9 mouse cellular contexts compared by ENCODE assay signal in genomic region chr11:105312311-105312942, GRCm38 (mm10). TPM values are rescaled to one million over a fixed set of nuclear protein-coding genes. Genes with fewer than 3 reads are reported as not detected.
DNase-seq lines count a peak whose midpoint lies in the region; ATAC-seq lines count a peak whose summit lies in the region.
"Had no signal": no experiment of that assay in that cellular context is flagged by ENCODE, and none has a peak within 500 bp of the region (broad histone marks: within the 10 kb centered on the region; RNA-seq: fewer than 3 reads in every experiment).

No protein-coding gene starts in this region.

- DNase-seq in cerebellum, postnatal 10 days = peak; percentile 64 to 78
- DNase-seq in cerebellum, adult 11 months = no peak
- DNase-seq in kidney, adult 9 months = no peak
- peak; percentile 58 for DNase-seq in adipocyte (ENCODE audit: low spot score)
- DNase-seq in limb, embryonic 10.5 days (ENCODE audit: low spot score) = no peak
- DNase-seq in ovary, postnatal 14 days (ENCODE audit: low spot score) = no peak
- DNase-seq in liver, embryonic 11.5 days (ENCODE audit: low spot score) = no peak

- H3K36me3 ChIP-seq in kidney, embryonic 14.5 days (ENCODE audit: control insufficient read depth, insufficient read depth, low read length) = no peaks in the 10 kb centered on the region
- peaks cover 47% of the 10 kb centered on the region for H3K36me3 ChIP-seq in limb, embryonic 10.5 days
- no peaks in the 10 kb centered on the region for H3K36me3 ChIP-seq in liver, embryonic 11.5 days (ENCODE audit: control insufficient read depth, insufficient read depth, low read length)

- peaks cover 38% of the 10 kb centered on the region for H3K4me1 ChIP-seq in kidney, embryonic 14.5 days (ENCODE audit: control insufficient read depth, insufficient read depth, low read length)
- H3K4me1 ChIP-seq in limb, embryonic 10.5 days = peaks cover 54% of the 10 kb centered on the region
- H3K4me1 ChIP-seq in liver, embryonic 11.5 days (replicated peaks; ENCODE audit: control insufficient read depth, insufficient read depth, low read length) = peaks cover 19% of the 10 kb centered on the region

- ATAC-seq in kidney, embryonic 14.5 days (ENCODE audit: low FRiP score, low TSS enrichment) = no peak
- ATAC-seq in liver, embryonic 11.5 days (replicated peaks; ENCODE audit: low FRiP score) = no peak

- H3K27ac ChIP-seq in kidney, embryonic 14.5 days (ENCODE audit: low read depth, low read length) = peak overlapping the region; percentile 3; the same call in 1 of the 2 replicates
- H3K27ac ChIP-seq in limb, embryonic 10.5 days = peak overlapping the region; percentile 68
- H3K27ac ChIP-seq in liver, embryonic 11.5 days (ENCODE audit: low read depth, low read length) = no peak overlapping the region
- H3K27ac ChIP-seq: macrophage had no signal

- no peaks in the 10 kb centered on the region for H3K9me3 ChIP-seq in kidney, embryonic 14.5 days (ENCODE audit: control insufficient read depth, low read length)
- no peaks in the 10 kb centered on the region for H3K9me3 ChIP-seq in limb, embryonic 10.5 days (replicated peaks)
- H3K9me3 ChIP-seq in liver, embryonic 11.5 days (ENCODE audit: control insufficient read depth, low read length) = no peaks in the 10 kb centered on the region

- 35% methylated on average over 12 of the region's 12 CpGs for WGBS in kidney, embryonic 14.5 days
- WGBS in limb, embryonic 10.5 days = 22% methylated on average over 12 of the region's 12 CpGs
- WGBS in liver, embryonic 11.5 days = 63% methylated on average over 12 of the region's 12 CpGs

- H3K27me3 ChIP-seq in kidney, embryonic 14.5 days (ENCODE audit: control insufficient read depth, insufficient read depth, low read length) = no peaks in the 10 kb centered on the region
- H3K27me3 ChIP-seq in limb, embryonic 10.5 days (ENCODE audit: low read depth, poor library complexity, severe bottlenecking) = no peaks in the 10 kb centered on the region
- H3K27me3 ChIP-seq in liver, embryonic 11.5 days (replicated peaks; ENCODE audit: control insufficient read depth, insufficient read depth, low read length) = no peaks in the 10 kb centered on the region

- no peak overlapping the region for H3K9ac ChIP-seq in kidney, embryonic 14.5 days (ENCODE audit: low read depth, low read length)
- no peak overlapping the region for H3K9ac ChIP-seq in liver, embryonic 11.5 days (ENCODE audit: low read depth, low read length)

- H3K4me2 ChIP-seq in kidney, embryonic 14.5 days (replicated peaks; ENCODE audit: low read depth, low read length) = no peak overlapping the region
- H3K4me2 ChIP-seq in liver, embryonic 11.5 days = no peak overlapping the region

- no peak overlapping the region for H3K4me3 ChIP-seq in kidney, embryonic 14.5 days (ENCODE audit: low read length)
- peak overlapping the region; percentile 16 for H3K4me3 ChIP-seq in limb, embryonic 10.5 days
- H3K4me3 ChIP-seq in liver, embryonic 11.5 days (ENCODE audit: low read depth, low read length) = no peak overlapping the region

RNA-seq across cellular contexts. Expression of gene Mrc2, which starts 20.0 kb away (rescaled TPM):
- 10.9 and 11.5 TPM in 2 replicates for polyA plus RNA-seq in kidney, embryonic 14.5 days (2014; fragmentation: Nextera tagmentation; extraction: Ambion mirVana)
- 27.6 and 31.6 TPM in 2 replicates for polyA plus RNA-seq in limb, embryonic 10.5 days (2016; fragmentation: Nextera tagmentation; extraction: Ambion mirVana)
- polyA plus RNA-seq in liver, embryonic 11.5 days (2014; fragmentation: Nextera tagmentation; extraction: Ambion mirVana) = 3.3 and 4.8 TPM in 2 replicates
- polyA plus RNA-seq: macrophage had no signal

Comparison
In these comparisons a context has a peak if more than half of its experiments do, and no peak if none do; other contexts are left out.
1. DNase-seq: peak in cerebellum, postnatal 10 days (2 of 2) and adipocyte (single experiment); none in cerebellum, adult 11 months (single experiment), kidney, adult 9 months (single experiment), limb, embryonic 10.5 days (single experiment), ovary, postnatal 14 days (single experiment) and liver, embryonic 11.5 days (single experiment).